Mouse (Mus musculus) heart, postnatal 0 days (tissue): Measurements from ENCODE around the gene Ubr1. TPM values are rescaled to one million over a fixed set of nuclear protein-coding genes. Genes with fewer than 3 reads are reported as not detected.

Experiments used
- ATAC-seq: fragments of 200-750 bp; cut with Nextera tagmentation; 2 replicates; pipeline ENCODE4 v1.8.0; 2017; ENCODE audit warnings: low read depth, moderate number of reproducible peaks, moderate library complexity; ENCODE audit not compliant: insufficient read depth
- DNase-seq: peaks from one replicate; pipeline ENCODE4 v3.0.0-alpha.2; 2016; ENCODE audit warnings: low spot score
- H3K27ac ChIP-seq: fragments of 300-500 bp; sonication (generic); 2 replicates; pipeline ENCODE4 v1.5.1; 2014; ENCODE audit warnings: low read depth, mild to moderate bottlenecking
- H3K27me3 ChIP-seq: fragments of 300-500 bp; sonication (generic); 2 replicates; pipeline ENCODE4 v1.6.1; 2014; ENCODE audit warnings: low read length, mixed read lengths; ENCODE audit not compliant: control insufficient read depth, insufficient read depth
- H3K36me3 ChIP-seq: fragments of 300-500 bp; sonication (generic); replicated peaks from 2 replicates; pipeline ENCODE4 v1.6.1; 2014; ENCODE audit warnings: low read length, mixed read lengths; ENCODE audit not compliant: control insufficient read depth, insufficient read depth
- H3K4me1 ChIP-seq: fragments of 300-500 bp; sonication (generic); 2 replicates; pipeline ENCODE4 v1.6.1; 2014; ENCODE audit warnings: antibody characterized with exemption; ENCODE audit not compliant: control insufficient read depth, insufficient read depth
- H3K4me2 ChIP-seq: fragments of 300-500 bp; sonication (generic); 2 replicates; pipeline ENCODE4 v1.6.1; 2014; ENCODE audit warnings: low read depth, mild to moderate bottlenecking, low read length, moderate library complexity
- H3K4me3 ChIP-seq: fragments of 300-500 bp; sonication (generic); 2 replicates; pipeline ENCODE4 v1.5.1; 2014; ENCODE audit warnings: low read depth, low read length
- H3K9ac ChIP-seq: fragments of 300-500 bp; sonication (generic); replicated peaks from 2 replicates; pipeline ENCODE4 v1.6.1; 2014; ENCODE audit warnings: low read depth, low read length, mixed read lengths
- H3K9me3 ChIP-seq: fragments of 300-500 bp; sonication (generic); replicated peaks from 2 replicates; pipeline ENCODE4 v1.6.1; 2016; ENCODE audit warnings: low read length; ENCODE audit not compliant: control insufficient read depth
- CTCF ChIP-seq: IDR thresholded peaks from 2 replicates; pipeline ENCODE4 v1.5.1; 2016; ENCODE audit warnings: antibody characterized with exemption, control low read depth, low read depth
- EP300 ChIP-seq: IDR thresholded peaks from 2 replicates; pipeline ENCODE4 v1.6.1; 2016; ENCODE audit warnings: antibody characterized with exemption, low read depth
- WGBS: fragments of 180-500 bp; shearing (Covaris S2); extraction: QIAGEN DNeasy Blood & Tissue Kit; methylation state at CpG from one replicate; pipeline ENCODE4 v1.1.7; 2014; 5-methylcytosine and 5-hydroxymethylcytosine counted together
- polyA plus RNA-seq: library from polyadenylated mRNA; unstranded; fragments of >200 nt; fragmentation: Nextera tagmentation; extraction: Ambion mirVana; gene quantifications from 2 replicates; pipeline ENCODE4 v1.2.1, GENCODE M21; 2015
- total RNA-seq: library from RNA; depleted of rRNA; stranded (reverse); fragments of >200 nt; gene quantifications from 2 replicates; pipeline ENCODE4 v1.2.3, GENCODE M21; 2014; ENCODE audit warnings: low replicate concordance

Ubr1 gene
- total and polyA plus RNA-seq, 2 experiments from 2014 or later: 14.3 to 28.9 TPM

GRCm38 (mm10) chr2:120960261-120960660 is 10.3 kb downstream of the Ubr1 start:
- peaks cover 14% of the 10 kb centered on the region; the same call in 1 of the 2 replicates for H3K36me3 ChIP-seq
- H3K27me3 ChIP-seq: no peaks in the 10 kb centered on the region
- no peaks in the 10 kb centered on the region for H3K9me3 ChIP-seq
- H3K4me3 ChIP-seq: no peak overlapping the region
- H3K4me1 ChIP-seq: no peaks in the 10 kb centered on the region
- TF ChIP-seq EP300: no peak
- no peak for TF ChIP-seq CTCF
- WGBS: 100% methylated on average over 1 of the region's 1 CpGs
- H3K27ac ChIP-seq: no peak overlapping the region
- no peak overlapping the region for H3K9ac ChIP-seq
- DNase-seq (no peak), ATAC-seq (no peak)
- no peak overlapping the region for H3K4me2 ChIP-seq

- H3K9me3 ChIP-seq: no peaks in the 10 kb centered on the region
- DNase-seq (no peak), ATAC-seq (no peak)
- peaks cover 17% of the 10 kb centered on the region for H3K36me3 ChIP-seq
- H3K27me3 ChIP-seq: no peaks in the 10 kb centered on the region
- H3K4me2 ChIP-seq: no peak overlapping the region
- H3K9ac ChIP-seq: no peak overlapping the region
- no peak overlapping the region for H3K4me3 ChIP-seq
- no peak for TF ChIP-seq CTCF
- no peak for TF ChIP-seq EP300
- 65% methylated on average over 5 of the region's 5 CpGs for WGBS
- no peak overlapping the region for H3K27ac ChIP-seq
- H3K4me1 ChIP-seq: no peaks in the 10 kb centered on the region
These were observed 10.7 kb downstream of the Ubr1 start for GRCm38 (mm10) chr2:120959827-120960226.

GRCm38 (mm10) chr2:120959363-120959762 is 11.2 kb downstream of the Ubr1 start:
- ATAC-seq: no peak
- no peak overlapping the region for H3K27ac ChIP-seq
- TF ChIP-seq CTCF (no peak), EP300 (no peak)
- H3K4me3 ChIP-seq: no peak overlapping the region
- H3K27me3 ChIP-seq: no peaks in the 10 kb centered on the region
- H3K9me3 ChIP-seq: no peaks in the 10 kb centered on the region
- peaks cover 22% of the 10 kb centered on the region for H3K36me3 ChIP-seq
- no peak overlapping the region for H3K9ac ChIP-seq
- WGBS: 81% methylated on average over 2 of the region's 2 CpGs
- no peak overlapping the region for H3K4me2 ChIP-seq
- no peaks in the 10 kb centered on the region for H3K4me1 ChIP-seq
- no peak for DNase-seq

GRCm38 (mm10) chr2:120952176-120952938 is 18.2 kb downstream of the Ubr1 start:
- no peak overlapping the region for H3K4me3 ChIP-seq
- H3K36me3 ChIP-seq: peaks cover 50% of the 10 kb centered on the region
- DNase-seq (no peak), ATAC-seq (no peak)
- H3K4me1 ChIP-seq: no peaks in the 10 kb centered on the region
- TF ChIP-seq EP300 (no peak), CTCF (no peak)
- no peaks in the 10 kb centered on the region for H3K9me3 ChIP-seq
- H3K9ac ChIP-seq: no peak overlapping the region
- no peak overlapping the region for H3K27ac ChIP-seq
- H3K4me2 ChIP-seq: no peak overlapping the region
- H3K27me3 ChIP-seq: no peaks in the 10 kb centered on the region
- WGBS: 68% methylated on average over 2 of the region's 2 CpGs

- Histone ChIP-seq H3K27ac (no peak overlapping the region), H3K9ac (no peak overlapping the region), H3K27me3 (no peaks in the 10 kb centered on the region), H3K36me3 (peaks cover 62% of the 10 kb centered on the region), H3K4me1 (no peaks in the 10 kb centered on the region), H3K4me3 (no peak overlapping the region), H3K4me2 (no peak overlapping the region), H3K9me3 (no peaks in the 10 kb centered on the region)
- ATAC-seq (no peak), DNase-seq (no peak)
- 57% methylated on average over 5 of the region's 5 CpGs for WGBS
- TF ChIP-seq EP300 (no peak), CTCF (no peak)
These were observed 19.3 kb downstream of the Ubr1 start for GRCm38 (mm10) chr2:120951208-120951607.

GRCm38 (mm10) chr2:120933038-120933437 is 37.5 kb downstream of the Ubr1 start:
- DNase-seq (no peak), ATAC-seq (no peak)
- Histone ChIP-seq H3K9me3 (no peaks in the 10 kb centered on the region), H3K36me3 (peaks cover 67% of the 10 kb centered on the region), H3K4me2 (no peak overlapping the region), H3K4me3 (no peak overlapping the region), H3K4me1 (no peaks in the 10 kb centered on the region), H3K27me3 (no peaks in the 10 kb centered on the region), H3K27ac (no peak overlapping the region), H3K9ac (no peak overlapping the region)
- 93% methylated on average over 3 of the region's 3 CpGs for WGBS
- TF ChIP-seq EP300 (no peak), CTCF (no peak)
